Mouse (Mus musculus): ENCODE measurements around the gene Enc1. TPM values are rescaled to one million over a fixed set of nuclear protein-coding genes. Genes with fewer than 3 reads are reported as not detected.
A peak's percentile ranks its signal among the peaks of the same experiment; 100 is the strongest.

Enc1 gene
- polyA plus RNA-seq, 1 experiment from 2014 or later, result 52.1 TPM

DNA sequence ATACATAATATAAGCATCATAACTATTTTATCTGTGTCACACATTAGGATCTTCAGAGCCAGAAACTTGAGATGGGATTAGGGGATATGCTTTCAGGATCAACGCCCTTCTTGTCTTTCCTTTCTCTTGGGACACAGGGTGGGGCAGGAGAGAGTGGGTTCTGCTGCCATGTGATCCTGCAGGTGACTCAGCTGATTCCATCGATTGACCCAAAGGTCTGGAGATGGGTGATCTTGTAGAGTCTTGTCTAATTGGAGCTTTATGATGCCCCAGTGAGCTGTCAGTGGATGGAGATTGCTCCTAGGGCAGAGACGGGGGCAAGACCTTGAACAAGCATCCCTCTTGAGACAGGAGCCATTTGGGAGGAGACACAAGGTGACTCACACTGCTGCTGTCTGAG, 33.9 kb downstream of the Enc1 start:
- H3K36me3 ChIP-seq, result no peaks in the 10 kb centered on the region
- H3K4me3 ChIP-seq (replicated peaks), result no peak overlapping the region
- WGBS, result 84% methylated on average over 3 of the region's 3 CpGs
- H3K27me3 ChIP-seq, result no peaks in the 10 kb centered on the region
- no peaks in the 10 kb centered on the region for H3K9me3 ChIP-seq
- H3K4me2 ChIP-seq (replicated peaks), result no peak overlapping the region
- no peak overlapping the region for H3K27ac ChIP-seq
- peaks cover 12% of the 10 kb centered on the region; the same call in 1 of the 2 replicates for H3K4me1 ChIP-seq (replicated peaks)
- ATAC-seq, result no peak
- no peak overlapping the region for H3K9ac ChIP-seq (replicated peaks)

DNA sequence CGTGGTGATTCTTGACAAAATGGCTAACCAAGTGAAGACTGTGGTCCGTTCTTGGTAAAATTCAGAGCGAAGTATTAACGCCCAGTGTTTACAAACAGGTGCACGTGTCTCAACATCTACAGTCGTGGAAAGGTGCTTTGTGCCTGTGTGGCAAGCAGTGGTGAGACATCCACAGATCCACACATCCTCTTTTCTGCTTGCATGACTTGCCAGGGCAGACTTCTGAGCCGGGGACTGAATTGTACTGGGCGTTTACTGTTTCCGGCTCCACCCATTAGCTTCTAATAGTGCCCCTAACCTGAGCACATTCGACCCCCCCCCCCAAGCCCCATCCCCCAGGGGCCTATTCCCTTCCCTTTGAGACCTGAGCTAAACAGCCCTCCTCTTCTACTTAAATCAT, 34.6 kb downstream of the Enc1 start:
- Histone ChIP-seq H3K27ac (no peak overlapping the region), H3K9ac (replicated peaks) (no peak overlapping the region), H3K4me2 (replicated peaks) (no peak overlapping the region), H3K36me3 (no peaks in the 10 kb centered on the region), H3K4me3 (replicated peaks) (no peak overlapping the region), H3K27me3 (no peaks in the 10 kb centered on the region), H3K9me3 (no peaks in the 10 kb centered on the region), H3K4me1 (replicated peaks) (peaks cover 12% of the 10 kb centered on the region; the same call in 1 of the 2 replicates)
- 83% methylated on average over 10 of the region's 10 CpGs for WGBS
- no peak for ATAC-seq

DNA sequence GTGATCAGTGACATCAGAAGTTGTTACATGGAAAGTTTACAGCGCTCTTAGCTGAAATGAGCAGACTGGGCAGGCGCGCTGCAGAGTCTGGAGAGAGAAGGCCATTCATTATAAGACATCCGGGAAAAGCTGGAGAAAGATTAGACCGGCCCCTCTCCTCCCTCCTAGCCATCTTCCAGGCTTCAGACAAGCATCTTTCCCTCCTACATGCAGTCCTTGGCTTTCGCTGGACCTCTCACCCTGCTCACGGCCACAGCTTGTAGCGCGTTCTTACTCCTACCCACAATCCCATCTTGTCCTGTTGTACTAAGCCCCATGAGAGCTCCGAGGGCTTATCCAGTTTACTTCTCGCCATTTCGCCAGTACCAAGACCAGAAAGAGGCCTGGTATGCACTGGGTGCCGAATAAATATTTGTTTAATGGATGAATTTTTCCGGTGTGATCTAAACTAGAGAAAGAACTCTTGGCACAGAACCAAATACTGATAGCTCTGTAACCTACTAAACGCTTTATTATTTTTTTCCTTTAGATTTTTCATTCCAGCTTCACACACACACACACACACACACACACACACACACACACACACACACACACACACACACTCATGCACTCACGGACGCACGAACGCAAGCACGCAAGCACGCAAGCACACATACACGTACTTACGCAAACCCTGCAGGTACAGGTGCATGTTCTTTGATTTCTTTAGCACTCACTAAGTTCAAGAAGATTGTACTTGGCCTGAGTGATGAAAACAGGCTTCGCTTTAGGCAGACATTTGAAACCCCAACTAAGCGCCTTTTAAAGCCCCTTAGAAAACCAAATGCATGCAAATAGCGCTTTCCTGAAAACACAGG, 41.4 kb downstream of the Enc1 start:
- Histone ChIP-seq H3K9me3 (no peaks in the 10 kb centered on the region), H3K27ac (no peak overlapping the region), H3K4me2 (replicated peaks) (peak overlapping the region; percentile 51), H3K4me1 (replicated peaks) (peaks cover 15% of the 10 kb centered on the region), H3K9ac (replicated peaks) (0 out of 2 replicates have a peak overlapping the region, but pooled peaks have one; percentile 44), H3K36me3 (no peaks in the 10 kb centered on the region), H3K27me3 (peaks cover 27% of the 10 kb centered on the region), H3K4me3 (replicated peaks) (peak overlapping the region; percentile 23)
- 17% methylated on average over 26 of the region's 26 CpGs for WGBS
- no peak for ATAC-seq

DNA sequence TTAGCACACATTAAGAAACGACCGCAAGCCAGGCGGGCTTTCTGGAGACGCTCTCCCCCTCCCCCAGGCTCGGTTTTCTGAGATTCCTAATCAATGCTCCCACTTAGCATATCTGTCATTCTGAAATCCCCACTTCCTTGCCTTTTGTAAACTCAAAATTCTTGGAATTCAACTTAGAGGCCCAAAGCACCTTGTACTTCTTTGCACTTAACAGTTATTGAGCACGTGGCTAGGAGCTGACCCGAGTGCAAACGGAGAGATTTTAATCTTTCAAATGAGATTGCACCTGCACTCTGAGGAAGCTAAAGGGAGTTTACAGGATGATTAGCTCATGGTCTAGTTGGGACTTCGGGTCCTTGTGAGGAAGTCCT, 42.0 kb downstream of the Enc1 start:
- Histone ChIP-seq H3K4me3 (replicated peaks) (0 out of 2 replicates have a peak overlapping the region, but pooled peaks have one; percentile 23), H3K27me3 (peaks cover 27% of the 10 kb centered on the region), H3K9ac (replicated peaks) (no peak overlapping the region), H3K36me3 (no peaks in the 10 kb centered on the region), H3K4me1 (replicated peaks) (peaks cover 15% of the 10 kb centered on the region), H3K9me3 (no peaks in the 10 kb centered on the region), H3K4me2 (replicated peaks) (peak overlapping the region; percentile 51), H3K27ac (no peak overlapping the region)
- 11% methylated on average over 9 of the region's 9 CpGs for WGBS
- ATAC-seq, result no peak

DNA sequence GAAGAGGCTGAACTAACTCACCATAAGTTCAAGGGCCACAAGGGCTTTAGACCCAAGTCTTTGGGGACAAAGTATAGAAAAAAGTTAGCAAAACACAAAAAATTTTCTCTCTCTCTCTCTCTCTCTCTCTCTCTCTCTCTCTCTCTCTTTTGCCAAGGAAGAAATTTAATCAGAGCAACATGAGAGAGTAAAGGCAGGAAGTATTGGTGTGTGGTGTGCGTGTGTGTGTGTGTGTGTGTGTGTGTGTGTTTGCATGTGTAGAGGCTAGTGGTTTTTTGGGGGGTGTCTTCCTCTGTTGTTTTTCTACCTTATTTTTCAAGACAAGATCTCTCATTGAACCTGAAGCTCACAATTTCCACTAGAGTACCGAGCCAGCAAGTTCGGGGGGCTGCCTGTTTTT, 46.1 kb downstream of the Enc1 start:
- H3K9me3 ChIP-seq, result no peaks in the 10 kb centered on the region
- no peak overlapping the region for H3K4me2 ChIP-seq (replicated peaks)
- H3K9ac ChIP-seq (replicated peaks), result no peak overlapping the region
- H3K4me3 ChIP-seq (replicated peaks), result no peak overlapping the region
- ATAC-seq, result no peak
- H3K36me3 ChIP-seq, result no peaks in the 10 kb centered on the region
- WGBS, result 92% methylated on average over 3 of the region's 3 CpGs
- peaks cover 21% of the 10 kb centered on the region for H3K27me3 ChIP-seq
- no peak overlapping the region for H3K27ac ChIP-seq
- peaks cover 27% of the 10 kb centered on the region for H3K4me1 ChIP-seq (replicated peaks)

DNA sequence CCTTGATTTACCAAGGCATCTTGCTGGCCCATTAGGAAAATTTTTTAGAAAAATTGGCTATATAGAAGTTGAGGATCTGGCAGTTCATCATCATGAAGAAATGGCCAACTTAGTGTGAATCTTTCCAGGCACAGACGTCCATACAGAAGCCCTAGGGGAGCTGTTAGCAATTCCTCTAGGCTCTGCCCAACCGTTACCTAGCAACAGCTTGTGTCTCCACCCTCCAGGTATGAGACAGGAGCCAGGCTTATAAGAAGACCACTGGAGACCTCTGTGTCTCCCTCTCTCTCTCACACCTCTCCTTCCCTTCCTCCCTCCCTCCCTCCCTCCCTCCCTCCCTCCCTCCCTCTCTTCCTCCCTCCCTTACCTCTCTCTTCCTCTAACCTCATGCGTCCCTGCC, 49.8 kb downstream of the Enc1 start:
- Histone ChIP-seq H3K4me3 (replicated peaks) (no peak overlapping the region), H3K27me3 (no peaks in the 10 kb centered on the region), H3K9me3 (no peaks in the 10 kb centered on the region), H3K4me2 (replicated peaks) (no peak overlapping the region), H3K36me3 (no peaks in the 10 kb centered on the region), H3K9ac (replicated peaks) (no peak overlapping the region), H3K27ac (no peak overlapping the region), H3K4me1 (replicated peaks) (peaks cover 34% of the 10 kb centered on the region)
- 0 out of 2 replicates have a peak, but pooled peaks have one; percentile 31 for ATAC-seq
- 30% methylated on average over 3 of the region's 3 CpGs for WGBS

DNA sequence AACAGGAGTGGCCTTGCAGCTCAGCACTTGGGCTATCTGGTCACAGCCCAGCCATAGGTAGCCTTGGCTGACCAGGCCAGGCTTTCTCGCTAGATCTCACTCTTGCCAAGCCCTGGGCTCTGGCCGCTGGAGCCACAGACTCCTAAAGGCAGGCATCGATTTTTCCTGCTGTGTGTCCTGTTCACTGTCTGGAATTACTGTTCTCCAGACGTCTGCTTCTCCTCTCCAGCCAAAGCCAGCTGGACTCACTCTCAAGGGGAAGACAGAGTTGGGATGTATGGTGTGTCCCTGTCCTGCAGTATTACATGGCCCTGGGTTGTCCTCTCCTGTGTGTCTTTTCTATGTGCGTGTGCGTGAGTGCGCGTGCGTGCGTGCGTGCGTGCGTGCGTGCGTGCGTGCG, 50.4 kb downstream of the Enc1 start:
- Histone ChIP-seq H3K27ac (peak overlapping the region; percentile 60), H3K4me1 (replicated peaks) (peaks cover 35% of the 10 kb centered on the region), H3K4me3 (replicated peaks) (no peak overlapping the region), H3K36me3 (no peaks in the 10 kb centered on the region), H3K27me3 (no peaks in the 10 kb centered on the region), H3K9me3 (no peaks in the 10 kb centered on the region), H3K9ac (replicated peaks) (0 out of 2 replicates have a peak overlapping the region, but pooled peaks have one; percentile 41), H3K4me2 (replicated peaks) (no peak overlapping the region)
- ATAC-seq, result peak; percentile 29; the same call in 1 of the 2 replicates
- WGBS, result 80% methylated on average over 17 of the region's 17 CpGs

DNA sequence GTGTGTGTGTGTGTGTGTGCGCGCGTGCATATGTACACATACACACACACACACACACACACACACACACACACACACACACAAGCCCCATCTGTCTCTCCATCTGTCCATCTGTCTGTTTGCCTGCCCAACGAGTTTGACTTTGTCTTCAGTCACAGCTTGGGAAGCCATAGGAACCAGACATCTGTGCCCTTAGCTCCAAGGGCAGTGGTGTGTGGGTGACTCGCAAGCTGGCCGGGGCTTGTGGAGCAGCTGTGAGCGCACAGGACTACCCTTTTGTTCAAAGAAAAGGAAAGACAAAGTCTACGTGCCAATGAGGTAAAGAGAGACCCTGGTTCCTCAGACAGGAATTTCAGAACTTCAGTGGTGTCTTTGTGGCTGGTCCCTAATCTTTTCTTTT, 51.1 kb downstream of the Enc1 start:
- no peaks in the 10 kb centered on the region for H3K9me3 ChIP-seq
- peak overlapping the region; percentile 38; the same call in 1 of the 2 replicates for H3K4me2 ChIP-seq (replicated peaks)
- peak overlapping the region; percentile 52 for H3K27ac ChIP-seq
- no peak overlapping the region for H3K4me3 ChIP-seq (replicated peaks)
- H3K9ac ChIP-seq (replicated peaks), result no peak overlapping the region
- WGBS, result 2% methylated on average over 5 of the region's 8 CpGs
- no peaks in the 10 kb centered on the region for H3K27me3 ChIP-seq
- peaks cover 35% of the 10 kb centered on the region for H3K4me1 ChIP-seq (replicated peaks)
- ATAC-seq, result peak; percentile 74
- no peaks in the 10 kb centered on the region for H3K36me3 ChIP-seq

DNA sequence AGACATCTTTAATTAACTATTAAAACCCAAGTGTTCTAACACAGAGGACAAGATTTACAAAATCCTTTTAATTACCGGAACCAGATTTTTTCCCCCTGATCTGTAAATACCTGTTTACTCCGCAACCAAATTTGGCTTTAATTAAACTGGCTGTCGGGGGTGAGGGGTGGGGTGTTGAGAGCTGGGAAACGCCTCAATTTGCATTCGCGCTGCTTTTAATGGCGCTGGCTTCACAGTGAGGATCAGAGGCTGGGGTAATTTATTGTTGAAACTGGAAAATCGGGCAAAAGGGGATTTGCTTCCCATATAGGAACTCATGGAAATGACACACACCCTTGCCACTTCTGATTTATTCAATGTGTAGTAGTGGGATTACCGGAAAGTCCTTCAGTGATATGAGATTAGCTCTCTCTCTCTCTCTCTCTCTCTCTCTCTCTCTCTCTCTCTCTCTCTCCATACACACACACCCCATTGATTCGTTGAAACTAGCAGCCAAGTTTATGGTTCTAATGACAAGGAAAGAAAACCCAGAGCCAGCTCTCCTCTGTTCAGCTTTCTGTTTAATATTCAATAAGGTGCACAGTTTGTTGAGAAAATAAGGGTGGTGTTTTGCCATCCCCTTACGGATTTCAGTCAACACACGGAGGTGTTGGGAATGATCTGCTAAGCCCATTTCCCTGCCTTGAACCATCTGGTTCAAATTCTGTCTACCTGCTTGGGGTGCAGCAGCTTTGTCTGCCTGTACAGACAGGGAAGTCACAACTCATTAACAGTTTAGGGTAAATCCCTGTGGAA, 51.7 kb downstream of the Enc1 start:
- H3K27me3 ChIP-seq, result no peaks in the 10 kb centered on the region
- peaks cover 35% of the 10 kb centered on the region for H3K4me1 ChIP-seq (replicated peaks)
- H3K9me3 ChIP-seq, result no peaks in the 10 kb centered on the region
- 5% methylated on average over 12 of the region's 12 CpGs for WGBS
- peak; percentile 60; the same call in 1 of the 2 replicates for ATAC-seq
- H3K36me3 ChIP-seq, result no peaks in the 10 kb centered on the region
- H3K27ac ChIP-seq, result peak overlapping the region; percentile 52
- H3K4me3 ChIP-seq (replicated peaks), result no peak overlapping the region
- peak overlapping the region; percentile 38 for H3K4me2 ChIP-seq (replicated peaks)
- H3K9ac ChIP-seq (replicated peaks), result 0 out of 2 replicates have a peak overlapping the region, but pooled peaks have one; percentile 28

DNA sequence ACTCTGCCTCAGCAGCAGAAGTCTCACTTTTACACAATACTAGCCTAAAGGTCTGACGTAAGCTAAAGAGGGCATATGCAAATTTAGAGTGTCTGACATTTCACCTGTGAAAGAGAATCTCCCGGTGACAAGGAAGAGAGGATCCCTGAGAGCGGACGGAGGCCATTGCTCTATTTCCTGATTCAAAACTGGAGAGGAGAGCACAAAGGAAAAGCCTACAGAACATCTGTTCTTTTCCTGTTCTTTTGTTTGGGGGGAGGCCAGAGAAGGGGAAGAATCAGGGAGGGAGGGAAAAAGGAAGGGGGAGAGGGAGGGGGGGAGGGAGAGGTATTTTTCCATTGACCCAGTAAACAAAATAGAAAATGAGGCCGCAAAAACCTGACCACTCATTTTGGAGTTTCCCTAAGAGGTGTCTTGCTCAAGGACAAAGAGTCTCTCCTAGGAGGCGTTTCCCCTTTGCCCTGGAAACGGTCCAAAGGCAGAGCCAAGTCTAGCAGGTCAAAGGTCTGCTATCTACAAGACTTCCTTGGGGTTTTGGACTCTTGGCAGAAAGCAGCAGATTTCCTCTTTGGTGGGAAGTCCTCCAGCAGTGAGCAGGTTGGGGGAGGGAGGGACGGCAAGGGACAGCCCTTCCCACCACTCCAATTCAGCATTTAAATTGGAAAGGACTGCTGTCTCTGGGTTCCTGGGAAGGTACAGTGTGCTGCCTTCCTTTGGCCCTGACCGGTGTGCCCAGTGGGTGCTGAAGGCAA, 54.4 kb downstream of the Enc1 start:
- H3K9me3 ChIP-seq, result no peaks in the 10 kb centered on the region
- H3K27ac ChIP-seq, result no peak overlapping the region
- H3K27me3 ChIP-seq, result no peaks in the 10 kb centered on the region
- no peak for ATAC-seq
- no peak overlapping the region for H3K4me2 ChIP-seq (replicated peaks)
- H3K36me3 ChIP-seq, result no peaks in the 10 kb centered on the region
- H3K4me3 ChIP-seq (replicated peaks), result no peak overlapping the region
- H3K4me1 ChIP-seq (replicated peaks), result peaks cover 35% of the 10 kb centered on the region
- no peak overlapping the region for H3K9ac ChIP-seq (replicated peaks)
- WGBS, result 49% methylated on average over 9 of the region's 9 CpGs

DNA sequence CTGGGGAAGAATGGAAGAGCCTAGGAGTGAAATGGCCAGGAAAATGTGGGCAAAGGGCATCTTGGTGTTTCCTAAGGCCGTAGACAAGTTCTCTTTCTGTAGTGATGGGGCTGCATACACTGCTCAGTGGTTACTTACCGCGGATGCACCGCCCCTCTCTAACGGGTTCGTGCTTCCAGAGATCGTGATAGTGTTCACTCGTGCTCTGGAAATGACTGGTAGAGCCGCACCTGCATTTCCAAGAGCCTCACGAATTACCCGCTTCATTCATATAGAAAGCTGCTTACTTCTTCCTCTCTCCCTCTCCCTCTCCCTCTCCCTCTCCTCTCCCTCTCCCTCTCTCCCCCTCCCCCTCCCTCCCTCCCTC, 54.9 kb downstream of the Enc1 start:
- H3K9ac ChIP-seq (replicated peaks), result no peak overlapping the region
- WGBS, result 79% methylated on average over 11 of the region's 11 CpGs

More for the DNA sequence above, 54.9 kb downstream of the Enc1 start:
- H3K9me3 ChIP-seq, result no peaks in the 10 kb centered on the region
- H3K4me1 ChIP-seq (replicated peaks), result peaks cover 31% of the 10 kb centered on the region
- no peak overlapping the region for H3K27ac ChIP-seq
- no peak for ATAC-seq
- H3K4me2 ChIP-seq (replicated peaks), result no peak overlapping the region
- no peak overlapping the region for H3K4me3 ChIP-seq (replicated peaks)
- no peaks in the 10 kb centered on the region for H3K27me3 ChIP-seq
- H3K36me3 ChIP-seq, result no peaks in the 10 kb centered on the region

Data from midbrain, embryonic 13.5 days (tissue).